ENCODE assay signal across 8 mouse cellular contexts in the genomic region with DNA sequence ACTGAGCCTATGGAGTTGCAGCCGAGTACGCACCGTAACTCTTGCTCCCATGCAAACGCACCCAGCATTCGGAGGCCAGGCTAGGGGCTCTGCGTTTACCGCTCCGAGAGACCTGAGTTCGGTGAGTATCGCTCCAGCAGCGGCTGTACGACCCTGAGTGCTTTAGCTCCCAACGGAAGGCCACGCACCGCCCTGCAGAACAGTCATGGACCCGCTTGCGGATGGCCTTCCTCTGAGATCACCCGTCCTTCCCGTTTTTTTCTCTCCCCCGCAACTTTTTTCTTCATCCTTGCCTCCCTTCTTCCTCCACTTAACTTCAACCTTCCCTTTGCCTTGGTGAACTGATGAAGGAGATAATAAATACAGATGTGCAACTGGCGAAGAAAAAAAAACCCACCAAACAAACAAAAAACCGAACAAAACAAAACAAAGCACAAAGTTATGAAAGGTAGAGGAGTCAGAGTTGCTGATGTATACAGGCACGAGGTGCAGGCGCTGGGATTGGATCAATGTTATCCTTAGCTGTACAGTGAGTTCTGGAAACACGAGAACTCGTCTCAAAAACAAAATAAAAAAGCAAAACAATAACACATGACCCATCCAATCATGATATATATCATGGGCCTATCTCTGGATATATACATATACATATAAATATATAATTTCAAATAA. TPM values are rescaled to one million over a fixed set of nuclear protein-coding genes. Genes with fewer than 3 reads are reported as not detected.
DNase-seq lines count a peak whose midpoint lies in the region; ATAC-seq and TF ChIP-seq lines count a peak whose summit lies in the region.

No protein-coding gene starts in this region.

- in situ Hi-C loops in ES-E14 (cut with MboI; ENCODE audit: low sequenced_read_pairs in 2 of 2, unreplicated experiment in 2 of 2), result no loop called here

- peak; percentile 69 for ATAC-seq in heart, embryonic 11.5 days (replicated peaks; ENCODE audit: insufficient number of reproducible peaks, low FRiP score, low TSS enrichment)
- ATAC-seq in granulocyte monocyte progenitor cell, adult 5-6 weeks (replicated peaks; ENCODE audit: poor library complexity, severe bottlenecking), result peak; percentile 13
- peak; percentile 23 for ATAC-seq in megakaryocyte progenitor cell, adult 5-6 weeks (replicated peaks; ENCODE audit: poor library complexity)

- WGBS in heart, embryonic 11.5 days (ENCODE audit: insufficient replicate concordance), result under 1% methylated on average over 26 of the region's 26 CpGs

- H3K27me3 ChIP-seq in heart, embryonic 11.5 days (ENCODE audit: control insufficient read depth, insufficient read depth, low read length), result no peaks in the 10 kb centered on the region

- peak overlapping the region; percentile 78 for H3K9ac ChIP-seq in heart, embryonic 11.5 days (ENCODE audit: low read depth, low read length)
- H3K9ac ChIP-seq in ES-E14 (ENCODE audit: insufficient read depth, low read depth, low read length, poor library complexity, severe bottlenecking), result peak overlapping the region; percentile 50

- peak overlapping the region; percentile 89 for H3K27ac ChIP-seq in heart, embryonic 11.5 days (ENCODE audit: low read depth, low read length)
- H3K27ac ChIP-seq in ES-E14 (ENCODE audit: insufficient read depth, low read depth, low read length, poor library complexity, severe bottlenecking), result no peak overlapping the region

- H3K4me2 ChIP-seq in heart, embryonic 11.5 days, result peak overlapping the region; percentile 63

- H3K9me3 ChIP-seq in heart, embryonic 11.5 days (replicated peaks; ENCODE audit: control insufficient read depth, low read length), result no peaks in the 10 kb centered on the region
- H3K9me3 ChIP-seq in ES-E14 (ENCODE audit: control insufficient read depth, insufficient read depth, low read depth, low read length), result no peaks in the 10 kb centered on the region

- no peaks in the 10 kb centered on the region for H3K36me3 ChIP-seq in heart, embryonic 11.5 days (ENCODE audit: control insufficient read depth, insufficient read depth, low read length)
- no peaks in the 10 kb centered on the region for H3K36me3 ChIP-seq in ES-E14 (ENCODE audit: control insufficient read depth, insufficient read depth, low read length, poor library complexity, severe bottlenecking)

- no peak for DNase-seq in heart, postnatal 10 days
- no peak for DNase-seq in ES-E14 (ENCODE audit: low read depth, low spot score)
- DNase-seq in yolk sac, embryonic 10.5 days (ENCODE audit: low spot score), result no peak
- DNase-seq in urinary bladder, adult 18-20 months (ENCODE audit: low spot score in 2 of 2), result no peak
- DNase-seq in frontal cortex, postnatal 14 days (ENCODE audit: low spot score in 2 of 2), result no peak

- intact Hi-C loops in heart, postnatal 10 days (cut with DNase I), result loop anchor here (2.0 to 5.0 kb wide), 2 partner anchors 28 to 351 kb away; partner anchors contain the start of genes Sh3bp5l and Zfp672

- peaks cover 3% of the 10 kb centered on the region; the same call in 1 of the 2 replicates for H3K4me1 ChIP-seq in heart, embryonic 11.5 days (ENCODE audit: control insufficient read depth, insufficient read depth, low read length)
- peaks cover 2 to 3% of the 10 kb centered on the region in 2 experiments; a peak in 1 of 4 replicates for H3K4me1 ChIP-seq in ES-E14 (ENCODE audit: control insufficient read depth in 2 of 2, insufficient read depth in 2 of 2, low read length in 2 of 2, poor library complexity in 1 of 2)

- peak overlapping the region; percentile 68 for H3K4me3 ChIP-seq in heart, embryonic 11.5 days (ENCODE audit: low read depth, low read length)
- H3K4me3 ChIP-seq in ES-E14 (ENCODE audit: insufficient read depth in 1 of 2, low read depth in 1 of 2, low read length in 2 of 2, poor library complexity in 1 of 2, severe bottlenecking in 1 of 2), result peak overlapping the region; percentile 70 to 71

TF ChIP-seq in ES-E14, 5 proteins besides CTCF, POLR2A, EP300 and RAD21:
- TF ChIP-seq MAFK (IDR thresholded peaks at IDR 0.05; ENCODE audit: insufficient read depth, low read depth, low read length) (no peak), ZC3H11A (IDR thresholded peaks at IDR 0.05; ENCODE audit: borderline replicate concordance, low read depth, low read length) (no peak), ZNF384 (IDR thresholded peaks at IDR 0.05; ENCODE audit: low read depth, low read length) (no peak), HCFC1 (IDR thresholded peaks at IDR 0.05; ENCODE audit: borderline replicate concordance, insufficient read depth, low read length) (no peak), CHD2 (IDR thresholded peaks at IDR 0.05; ENCODE audit: low read depth, low read length) (no peak)

RNA-seq across cellular contexts. Expression of gene Zfp692, which starts 4.0 kb away (rescaled TPM):
- 8.2 and 9.3 TPM in 2 replicates for polyA plus RNA-seq in heart, embryonic 11.5 days (2014; fragmentation: Nextera tagmentation; extraction: Ambion mirVana)
- 1 to 10 TPM; 4.5 TPM for total RNA-seq in heart, postnatal 10 days (2021)
- total RNA-seq in ES-E14 (2012; rRNA removed), result 28.0 and 43.2 TPM in 2 replicates
- total RNA-seq in granulocyte monocyte progenitor cell, adult 5-6 weeks (2014; fragmentation: Nextera tagmentation), result 35.3 and 35.8 TPM in 2 replicates
- total RNA-seq in granulocyte monocyte progenitor cell, adult 5-6 weeks (2017), result 22.7 and 27.7 TPM in 2 replicates
- total RNA-seq in megakaryocyte progenitor cell, adult 5-6 weeks (2015), result 22.7 and 27.3 TPM in 2 replicates
- total RNA-seq in megakaryocyte progenitor cell, adult 5-6 weeks (2017), result 33.0 and 36.8 TPM in 2 replicates

RNA-seq across cellular contexts. Expression of gene Zfp672, which starts 27.2 kb away (rescaled TPM):
- polyA plus RNA-seq in heart, embryonic 11.5 days (2014; fragmentation: Nextera tagmentation; extraction: Ambion mirVana), result 31.2 and 33.8 TPM in 2 replicates
- total RNA-seq in heart, postnatal 10 days (2021), result 10 to 100 TPM; 48.5 to 51.4 TPM
- 9.5 and 11.7 TPM in 2 replicates for total RNA-seq in ES-E14 (2012; rRNA removed)
- 10.9 and 19.5 TPM in 2 replicates for total RNA-seq in granulocyte monocyte progenitor cell, adult 5-6 weeks (2014; fragmentation: Nextera tagmentation)
- 22.6 and 26.4 TPM in 2 replicates for total RNA-seq in granulocyte monocyte progenitor cell, adult 5-6 weeks (2017)
- 31.0 and 31.6 TPM in 2 replicates for total RNA-seq in megakaryocyte progenitor cell, adult 5-6 weeks (2015)
- total RNA-seq in megakaryocyte progenitor cell, adult 5-6 weeks (2017), result 23.2 and 26.4 TPM in 2 replicates

RNA-seq across cellular contexts. Expression of gene Sh3bp5l, which starts 27.6 kb away (rescaled TPM):
- 17.5 and 17.7 TPM in 2 replicates for polyA plus RNA-seq in heart, embryonic 11.5 days (2014; fragmentation: Nextera tagmentation; extraction: Ambion mirVana)
- total RNA-seq in heart, postnatal 10 days (2021), result 10 to 100 TPM; 44.3 to 44.8 TPM
- total RNA-seq in ES-E14 (2012; rRNA removed), result 26.9 and 28.9 TPM in 2 replicates
- 4.5 and 10.7 TPM in 2 replicates for total RNA-seq in granulocyte monocyte progenitor cell, adult 5-6 weeks (2014; fragmentation: Nextera tagmentation)
- total RNA-seq in granulocyte monocyte progenitor cell, adult 5-6 weeks (2017), result 10.3 and 17.8 TPM in 2 replicates
- total RNA-seq in megakaryocyte progenitor cell, adult 5-6 weeks (2015), result 2.5 and 4.1 TPM in 2 replicates
- total RNA-seq in megakaryocyte progenitor cell, adult 5-6 weeks (2017), result 12.8 and 31.6 TPM in 2 replicates

RNA-seq across cellular contexts. Expression of gene 4930438A08Rik, which starts 28.3 kb away (rescaled TPM):
- not detected in 2 replicates for polyA plus RNA-seq in heart, embryonic 11.5 days (2014; fragmentation: Nextera tagmentation; extraction: Ambion mirVana)
- total RNA-seq in heart, postnatal 10 days (2021), result not detected
- 0.09 TPM in 1 of 2 replicates, not detected in the other for total RNA-seq in ES-E14 (2012; rRNA removed)
- total RNA-seq in granulocyte monocyte progenitor cell, adult 5-6 weeks (2014; fragmentation: Nextera tagmentation), result 2.2 TPM in 1 of 2 replicates, not detected in the other
- total RNA-seq in granulocyte monocyte progenitor cell, adult 5-6 weeks (2017), result 2.8 and 4.7 TPM in 2 replicates
- 5.2 and 6.5 TPM in 2 replicates for total RNA-seq in megakaryocyte progenitor cell, adult 5-6 weeks (2015)
- total RNA-seq in megakaryocyte progenitor cell, adult 5-6 weeks (2017), result 6.4 and 13.3 TPM in 2 replicates

Comparison
In these comparisons a context has a peak if more than half of its experiments do, and no peak if none do; other contexts are left out.
1. ATAC-seq: peak in every context shown above with its lines; median percentile 69 in heart, embryonic 11.5 days; 23 in megakaryocyte progenitor cell, adult 5-6 weeks; 13 in granulocyte monocyte progenitor cell, adult 5-6 weeks.